Mouse (Mus musculus): ENCODE data around the gene Dcaf10. TPM values are rescaled to one million over a fixed set of nuclear protein-coding genes. Genes with fewer than 3 reads are reported as not detected.

Gene Dcaf10
- polyA plus RNA-seq, 2 experiments = 4.0 to 6.8 TPM

GRCm38 (mm10) chr4:45405315-45405714 lies 63.4 kb downstream of the Dcaf10 start:
- Histone ChIP-seq H3K9me3 (ENCODE audit: control insufficient read depth, low read length) (no peaks in the 10 kb centered on the region), H3K4me1 (replicated peaks; ENCODE audit: control insufficient read depth in 2 of 2, insufficient read depth in 2 of 2, low read length in 1 of 2) (peaks cover 33 to 48% of the 10 kb centered on the region in 2 experiments), H3K27ac (peak overlapping the region; percentile 60), H3K9ac (replicated peaks) (peak overlapping the region; percentile 37; the same call in 1 of the 2 replicates), H3K4me3 (ENCODE audit: insufficient read depth in 1 of 2, low read depth in 2 of 2, low read length in 2 of 2) (peak overlapping the region in 1 of 2 experiments; percentile 7; a peak in 3 of 4 replicates), H3K4me2 (ENCODE audit: low read depth) (peak overlapping the region; percentile 98), H3K36me3 (replicated peaks; ENCODE audit: control insufficient read depth, insufficient read depth, low read depth) (peaks cover 48% of the 10 kb centered on the region), H3K27me3 (ENCODE audit: control insufficient read depth, insufficient read depth, low read length) (no peaks in the 10 kb centered on the region; the same call in 1 of the 2 replicates)
- no peak for TF ChIP-seq EP300 (IDR thresholded peaks at IDR 0.05; ENCODE audit: low read depth)
- no peak for TF ChIP-seq CTCF (IDR thresholded peaks at IDR 0.05; ENCODE audit: low read depth)
- no peak for ATAC-seq (ENCODE audit: insufficient read depth)
- DNase-seq (ENCODE audit: low read depth in 3 of 3, low spot score in 3 of 3) = no peak
- WGBS (ENCODE audit: insufficient replicate concordance) = 77% methylated on average over 7 of the region's 7 CpGs

- Histone ChIP-seq H3K36me3 (replicated peaks; ENCODE audit: control insufficient read depth, insufficient read depth, low read depth) (peaks cover 40% of the 10 kb centered on the region), H3K9ac (replicated peaks) (peak overlapping the region; percentile 100), H3K9me3 (ENCODE audit: control insufficient read depth, low read length) (no peaks in the 10 kb centered on the region), H3K4me1 (replicated peaks; ENCODE audit: control insufficient read depth in 2 of 2, insufficient read depth in 2 of 2, low read length in 1 of 2) (peaks cover 33 to 48% of the 10 kb centered on the region in 2 experiments), H3K27ac (peak overlapping the region; percentile 100), H3K4me3 (ENCODE audit: insufficient read depth in 1 of 2, low read depth in 2 of 2, low read length in 2 of 2) (peak overlapping the region; percentile 64 to 96), H3K4me2 (ENCODE audit: low read depth) (peak overlapping the region; percentile 98), H3K27me3 (ENCODE audit: control insufficient read depth, insufficient read depth, low read length) (peaks cover 5% of the 10 kb centered on the region)
- DNase-seq (ENCODE audit: low read depth in 3 of 3, low spot score in 3 of 3) = no peak
- ATAC-seq (ENCODE audit: insufficient read depth) = no peak
- TF ChIP-seq CTCF (IDR thresholded peaks at IDR 0.05; ENCODE audit: low read depth) (no peak), EP300 (IDR thresholded peaks at IDR 0.05; ENCODE audit: low read depth) (no peak)
- 74% methylated on average over 7 of the region's 7 CpGs for WGBS (ENCODE audit: insufficient replicate concordance)
Measured at GRCm38 (mm10) chr4:45406397-45406796, 64.5 kb downstream of the Dcaf10 start.

- 13% methylated on average over 5 of the region's 5 CpGs for WGBS (ENCODE audit: insufficient replicate concordance)
- no peaks in the 10 kb centered on the region for H3K9me3 ChIP-seq (ENCODE audit: control insufficient read depth, low read length)
- peak overlapping the region; percentile 98 for H3K4me2 ChIP-seq (ENCODE audit: low read depth)
- H3K4me3 ChIP-seq (ENCODE audit: insufficient read depth in 1 of 2, low read depth in 2 of 2, low read length in 2 of 2) = peak overlapping the region; percentile 68 to 96
- peak; percentile 75 to 84 (median 80) for DNase-seq (ENCODE audit: low read depth in 3 of 3, low spot score in 3 of 3)
- peak; percentile 29 for ATAC-seq (ENCODE audit: insufficient read depth)
- H3K9ac ChIP-seq (replicated peaks) = peak overlapping the region; percentile 100
- peaks cover 34% of the 10 kb centered on the region for H3K36me3 ChIP-seq (replicated peaks; ENCODE audit: control insufficient read depth, insufficient read depth, low read depth)
- peaks cover 9% of the 10 kb centered on the region for H3K27me3 ChIP-seq (ENCODE audit: control insufficient read depth, insufficient read depth, low read length)
- peak overlapping the region; percentile 100 for H3K27ac ChIP-seq
- peaks cover 33 to 45% of the 10 kb centered on the region in 2 experiments for H3K4me1 ChIP-seq (replicated peaks; ENCODE audit: control insufficient read depth in 2 of 2, insufficient read depth in 2 of 2, low read length in 1 of 2)
- TF ChIP-seq EP300 (IDR thresholded peaks at IDR 0.05; ENCODE audit: low read depth) = peak; percentile 86
- 0 out of 2 replicates have a peak, but pooled peaks have one; percentile 14 for TF ChIP-seq CTCF (IDR thresholded peaks at IDR 0.05; ENCODE audit: low read depth)
Measured at GRCm38 (mm10) chr4:45407001-45407702, 65.3 kb downstream of the Dcaf10 start.

- Histone ChIP-seq H3K9me3 (ENCODE audit: control insufficient read depth, low read length) (no peaks in the 10 kb centered on the region), H3K4me2 (ENCODE audit: low read depth) (peak overlapping the region; percentile 98), H3K27ac (peak overlapping the region; percentile 100), H3K4me3 (ENCODE audit: insufficient read depth in 1 of 2, low read depth in 2 of 2, low read length in 2 of 2) (peak overlapping the region; percentile 67 to 96), H3K4me1 (replicated peaks; ENCODE audit: control insufficient read depth in 2 of 2, insufficient read depth in 2 of 2, low read length in 1 of 2) (peaks cover 26 to 38% of the 10 kb centered on the region in 2 experiments), H3K27me3 (ENCODE audit: control insufficient read depth, insufficient read depth, low read length) (peaks cover 10% of the 10 kb centered on the region), H3K9ac (replicated peaks) (peak overlapping the region; percentile 100), H3K36me3 (replicated peaks; ENCODE audit: control insufficient read depth, insufficient read depth, low read depth) (peaks cover 28% of the 10 kb centered on the region)
- TF ChIP-seq EP300 (IDR thresholded peaks at IDR 0.05; ENCODE audit: low read depth) (0 out of 2 replicates have a peak, but pooled peaks have one; percentile 6), CTCF (IDR thresholded peaks at IDR 0.05; ENCODE audit: low read depth) (no peak)
- peak in 1 of 3 experiments; percentile 62 for DNase-seq (ENCODE audit: low read depth in 3 of 3, low spot score in 3 of 3)
- WGBS (ENCODE audit: insufficient replicate concordance) = 1% methylated on average over 19 of the region's 19 CpGs
- no peak for ATAC-seq (ENCODE audit: insufficient read depth)
Measured at GRCm38 (mm10) chr4:45407703-45408334, 65.9 kb downstream of the Dcaf10 start.

Data from liver, embryonic 14.5 days (tissue).